Mouse (Mus musculus): ENCODE measurements around the gene Ptprb. TPM values are rescaled to one million over a fixed set of nuclear protein-coding genes. Genes with fewer than 3 reads are reported as not detected.

Gene Ptprb
- 1.6 and 1.7 TPM in 2 replicates for polyA plus RNA-seq (2015; fragmentation: Nextera tagmentation; extraction: Ambion mirVana)

DNA sequence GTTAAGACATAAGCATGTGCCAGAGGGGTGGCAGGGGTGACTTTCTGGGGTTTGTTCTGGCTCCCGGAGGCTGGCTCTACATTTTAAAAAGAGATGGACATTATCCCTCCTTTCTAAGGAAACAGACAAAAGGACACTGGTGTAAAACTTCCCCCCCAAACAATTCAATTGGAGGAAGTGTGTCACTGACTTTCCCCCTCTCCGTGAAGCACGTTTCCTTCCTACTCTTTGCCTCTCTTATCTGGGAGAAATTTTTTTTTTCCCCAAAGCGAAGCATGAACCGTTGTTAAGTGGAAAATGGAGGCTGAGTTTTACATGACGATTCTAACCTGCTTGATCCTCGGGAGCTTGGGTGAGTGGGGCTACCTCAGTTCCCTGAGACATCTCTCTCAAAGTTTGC is at the start of gene Ptprb:
Gene Ptprb, plus strand, starts transcription at position 244 of the 400 bp plus-strand sequence.
- WGBS (ENCODE audit: insufficient replicate concordance) = 7% methylated on average over 7 of the region's 7 CpGs
- Histone ChIP-seq H3K4me2 (no peak within 1 kb of the TSS), H3K4me1 (replicated peaks) (no peaks in the 10 kb centered on the region), H3K9me3 (replicated peaks) (no peaks in the 10 kb centered on the region), H3K36me3 (replicated peaks) (no peaks in the 10 kb centered on the region), H3K27me3 (no peaks in the 10 kb centered on the region), H3K4me3 (replicated peaks) (no peak within 1 kb of the TSS), H3K9ac (no peak within 1 kb of the TSS), H3K27ac (replicated peaks) (no peak within 1 kb of the TSS)
- no peak for ATAC-seq (ENCODE audit: insufficient read depth)

DNA sequence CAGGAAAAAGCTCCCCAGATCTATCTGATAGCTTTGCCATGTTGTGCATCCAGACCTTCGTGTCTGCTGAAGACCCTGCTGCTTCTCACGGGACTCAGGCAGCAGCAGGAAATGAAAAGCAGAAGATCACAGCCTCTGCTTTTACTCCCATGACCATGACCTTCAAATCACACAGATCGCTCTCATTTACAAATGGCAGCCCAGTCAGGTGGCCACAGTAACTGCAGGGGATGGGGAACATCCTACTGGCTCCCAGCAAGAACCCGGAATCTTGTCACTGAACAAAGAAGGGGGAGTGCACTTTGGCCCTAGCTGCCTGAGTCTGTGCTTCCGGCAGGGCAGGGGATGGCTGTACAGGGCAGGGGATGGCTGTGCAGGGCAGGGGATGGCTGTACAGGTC is 40.0 kb upstream of the Ptprb start:
- no peak overlapping the region for H3K4me2 ChIP-seq
- 27% methylated on average over 5 of the region's 5 CpGs for WGBS (ENCODE audit: insufficient replicate concordance)
- H3K9me3 ChIP-seq (replicated peaks) = no peaks in the 10 kb centered on the region
- H3K27me3 ChIP-seq = no peaks in the 10 kb centered on the region
- no peak overlapping the region for H3K27ac ChIP-seq (replicated peaks)
- no peak for ATAC-seq (ENCODE audit: insufficient read depth)
- no peak overlapping the region for H3K4me3 ChIP-seq (replicated peaks)
- no peaks in the 10 kb centered on the region for H3K4me1 ChIP-seq (replicated peaks)
- H3K36me3 ChIP-seq (replicated peaks) = no peaks in the 10 kb centered on the region
- H3K9ac ChIP-seq = no peak overlapping the region

DNA sequence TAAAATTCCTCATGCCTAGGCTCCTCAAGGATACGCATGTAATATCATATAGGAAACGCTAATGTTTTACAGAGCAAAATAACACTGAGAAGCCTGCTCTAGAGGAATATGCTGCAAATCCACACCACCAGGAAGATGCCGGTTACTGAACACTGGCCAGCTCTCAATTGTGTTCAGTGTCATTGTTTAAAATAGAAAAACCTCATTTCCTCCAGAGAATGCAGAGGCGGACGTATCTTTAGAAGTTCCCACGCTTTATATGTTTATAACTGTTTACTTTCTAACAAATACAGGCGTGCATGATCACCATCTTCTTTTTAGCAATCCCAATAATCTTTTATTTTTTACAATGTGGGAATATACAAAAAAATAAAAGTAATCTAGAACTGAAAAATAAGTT is 33.1 kb upstream of the Ptprb start:
- 40% methylated on average over 7 of the region's 7 CpGs for WGBS (ENCODE audit: insufficient replicate concordance)
- H3K4me2 ChIP-seq = no peak overlapping the region
- H3K9ac ChIP-seq = no peak overlapping the region
- no peak overlapping the region for H3K4me3 ChIP-seq (replicated peaks)
- no peak overlapping the region for H3K27ac ChIP-seq (replicated peaks)
- H3K27me3 ChIP-seq = no peaks in the 10 kb centered on the region
- H3K4me1 ChIP-seq (replicated peaks) = no peaks in the 10 kb centered on the region
- no peaks in the 10 kb centered on the region for H3K9me3 ChIP-seq (replicated peaks)
- ATAC-seq (ENCODE audit: insufficient read depth) = no peak
- H3K36me3 ChIP-seq (replicated peaks) = no peaks in the 10 kb centered on the region

DNA sequence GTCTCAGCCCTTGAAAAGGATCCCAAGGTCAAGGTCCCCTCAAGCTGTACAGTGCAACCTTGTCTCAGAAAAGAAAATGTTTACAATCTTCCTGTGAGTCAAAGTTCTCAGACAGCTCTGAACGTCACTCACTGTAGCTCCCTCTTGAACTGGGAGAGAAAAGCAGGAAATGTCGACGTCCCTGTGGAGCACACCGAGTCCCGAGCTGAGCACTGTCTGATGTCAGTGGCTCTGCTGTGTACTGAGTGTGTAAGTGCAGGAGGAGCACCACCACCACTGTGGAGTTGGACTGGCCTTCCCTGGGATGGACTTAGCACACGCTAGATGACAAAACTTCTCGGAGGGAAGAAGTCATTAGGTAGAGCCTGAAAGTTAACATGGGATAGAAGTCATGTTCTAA is 31.9 kb upstream of the Ptprb start:
- 39% methylated on average over 7 of the region's 7 CpGs for WGBS (ENCODE audit: insufficient replicate concordance)
- H3K4me3 ChIP-seq (replicated peaks) = no peak overlapping the region
- H3K4me2 ChIP-seq = no peak overlapping the region
- H3K9ac ChIP-seq = no peak overlapping the region
- no peaks in the 10 kb centered on the region for H3K4me1 ChIP-seq (replicated peaks)
- H3K27ac ChIP-seq (replicated peaks) = no peak overlapping the region
- no peaks in the 10 kb centered on the region for H3K27me3 ChIP-seq
- ATAC-seq (ENCODE audit: insufficient read depth) = no peak
- no peaks in the 10 kb centered on the region for H3K9me3 ChIP-seq (replicated peaks)
- H3K36me3 ChIP-seq (replicated peaks) = no peaks in the 10 kb centered on the region

DNA sequence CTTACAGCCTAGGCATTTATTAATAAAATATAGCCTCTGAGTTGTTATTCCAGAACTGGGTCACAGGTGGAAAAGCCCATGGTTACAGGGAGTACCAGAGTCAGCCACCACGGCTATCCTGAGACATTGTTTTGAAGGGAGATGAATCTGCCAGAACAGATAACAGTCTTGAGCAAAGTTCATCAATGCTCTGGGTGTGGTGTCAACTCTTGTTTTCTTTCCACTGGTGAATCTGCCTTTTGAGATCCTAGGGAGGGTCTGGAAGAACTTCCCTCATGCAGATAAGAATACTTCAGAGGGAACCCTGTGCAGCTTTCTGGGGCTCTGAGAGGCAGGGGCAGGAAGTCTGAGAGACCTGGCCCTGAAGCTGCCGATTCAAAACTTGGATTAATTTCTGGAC is 29.7 kb upstream of the Ptprb start:
- no peak for ATAC-seq (ENCODE audit: insufficient read depth)
- no peaks in the 10 kb centered on the region for H3K9me3 ChIP-seq (replicated peaks)
- WGBS (ENCODE audit: insufficient replicate concordance) = 35% methylated on average over 2 of the region's 2 CpGs
- no peaks in the 10 kb centered on the region for H3K4me1 ChIP-seq (replicated peaks)
- no peak overlapping the region for H3K27ac ChIP-seq (replicated peaks)
- no peak overlapping the region for H3K4me3 ChIP-seq (replicated peaks)
- H3K27me3 ChIP-seq = no peaks in the 10 kb centered on the region
- no peaks in the 10 kb centered on the region for H3K36me3 ChIP-seq (replicated peaks)
- H3K4me2 ChIP-seq = no peak overlapping the region
- no peak overlapping the region for H3K9ac ChIP-seq

DNA sequence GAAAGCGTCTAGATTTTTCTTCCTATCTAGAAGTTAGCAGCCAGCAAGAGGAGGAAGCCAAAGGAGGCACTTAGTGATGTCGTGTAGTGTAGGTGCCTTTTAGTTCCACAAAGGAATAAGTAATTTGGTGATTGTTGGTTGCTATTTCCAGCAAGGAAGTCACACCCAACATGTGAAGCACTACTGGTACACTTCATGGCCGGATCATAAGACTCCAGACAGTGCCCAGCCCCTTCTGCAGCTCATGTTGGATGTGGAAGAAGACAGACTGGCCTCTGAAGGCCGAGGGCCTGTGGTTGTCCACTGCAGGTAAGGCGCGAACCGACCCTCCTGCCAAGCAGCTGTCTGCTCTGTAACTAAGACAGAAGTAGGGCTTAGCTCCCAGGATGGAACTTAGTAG is 22.7 kb upstream of the Ptprb start:
- ATAC-seq (ENCODE audit: insufficient read depth) = no peak
- 56% methylated on average over 7 of the region's 7 CpGs for WGBS (ENCODE audit: insufficient replicate concordance)

DNA sequence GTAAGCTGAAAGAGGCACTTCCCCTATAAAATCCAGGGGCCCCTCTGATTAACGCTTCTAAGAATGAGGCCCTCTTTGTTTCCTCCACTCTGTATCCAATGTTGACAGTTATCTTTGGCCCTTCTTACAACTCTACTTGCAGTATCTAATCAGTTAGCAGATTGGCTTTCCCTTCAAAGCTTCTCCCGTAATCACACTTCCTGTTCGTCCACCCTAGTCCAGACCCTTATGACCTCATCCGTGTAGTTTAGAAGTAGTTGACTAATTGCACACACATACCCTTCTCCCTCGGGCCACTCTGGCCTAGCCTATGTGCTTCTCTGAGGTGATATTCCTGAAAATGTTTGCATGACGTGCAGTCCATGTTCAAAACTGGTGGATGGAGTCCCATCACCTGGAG is 21.4 kb upstream of the Ptprb start:
- 16% methylated on average over 6 of the region's 6 CpGs for WGBS (ENCODE audit: insufficient replicate concordance)
- H3K9me3 ChIP-seq (replicated peaks) = no peaks in the 10 kb centered on the region

More for the DNA sequence above, 22.7 kb upstream of the Ptprb start:
- Histone ChIP-seq H3K4me2 (no peak overlapping the region), H3K36me3 (replicated peaks) (no peaks in the 10 kb centered on the region), H3K27me3 (no peaks in the 10 kb centered on the region), H3K4me1 (replicated peaks) (no peaks in the 10 kb centered on the region), H3K4me3 (replicated peaks) (no peak overlapping the region), H3K27ac (replicated peaks) (no peak overlapping the region), H3K9ac (no peak overlapping the region), H3K9me3 (replicated peaks) (no peaks in the 10 kb centered on the region)

DNA sequence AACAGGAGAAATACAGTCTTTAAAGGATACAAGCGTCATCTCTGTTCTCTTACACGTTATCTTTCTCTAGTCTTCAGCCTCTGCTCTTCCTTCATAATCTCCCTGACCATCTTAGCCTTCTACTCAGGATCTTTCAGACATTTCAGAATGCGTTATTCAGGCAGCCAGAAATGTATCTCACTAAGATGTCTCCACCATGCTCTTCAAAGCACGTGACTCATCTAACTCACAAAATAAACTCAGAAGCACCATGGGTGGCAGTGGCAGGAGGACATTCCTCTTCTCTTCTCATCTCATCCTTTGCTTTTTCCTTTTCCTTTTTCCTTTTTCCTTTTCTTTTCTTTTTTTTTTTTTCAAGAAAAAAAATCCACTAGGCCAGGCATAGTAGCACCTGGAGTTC is 16.0 kb upstream of the Ptprb start:
- Histone ChIP-seq H3K4me3 (replicated peaks) (no peak overlapping the region), H3K4me2 (no peak overlapping the region), H3K36me3 (replicated peaks) (no peaks in the 10 kb centered on the region), H3K27me3 (no peaks in the 10 kb centered on the region), H3K4me1 (replicated peaks) (no peaks in the 10 kb centered on the region), H3K27ac (replicated peaks) (no peak overlapping the region), H3K9me3 (replicated peaks) (no peaks in the 10 kb centered on the region), H3K9ac (no peak overlapping the region)
- no peak for ATAC-seq (ENCODE audit: insufficient read depth)
- WGBS (ENCODE audit: insufficient replicate concordance) = 35% methylated on average over 4 of the region's 4 CpGs

More for the DNA sequence above, 21.4 kb upstream of the Ptprb start:
- Histone ChIP-seq H3K4me1 (replicated peaks) (no peaks in the 10 kb centered on the region), H3K9ac (no peak overlapping the region), H3K4me2 (no peak overlapping the region), H3K27me3 (no peaks in the 10 kb centered on the region), H3K4me3 (replicated peaks) (no peak overlapping the region), H3K27ac (replicated peaks) (no peak overlapping the region), H3K36me3 (replicated peaks) (no peaks in the 10 kb centered on the region)
- ATAC-seq (ENCODE audit: insufficient read depth) = no peak

DNA sequence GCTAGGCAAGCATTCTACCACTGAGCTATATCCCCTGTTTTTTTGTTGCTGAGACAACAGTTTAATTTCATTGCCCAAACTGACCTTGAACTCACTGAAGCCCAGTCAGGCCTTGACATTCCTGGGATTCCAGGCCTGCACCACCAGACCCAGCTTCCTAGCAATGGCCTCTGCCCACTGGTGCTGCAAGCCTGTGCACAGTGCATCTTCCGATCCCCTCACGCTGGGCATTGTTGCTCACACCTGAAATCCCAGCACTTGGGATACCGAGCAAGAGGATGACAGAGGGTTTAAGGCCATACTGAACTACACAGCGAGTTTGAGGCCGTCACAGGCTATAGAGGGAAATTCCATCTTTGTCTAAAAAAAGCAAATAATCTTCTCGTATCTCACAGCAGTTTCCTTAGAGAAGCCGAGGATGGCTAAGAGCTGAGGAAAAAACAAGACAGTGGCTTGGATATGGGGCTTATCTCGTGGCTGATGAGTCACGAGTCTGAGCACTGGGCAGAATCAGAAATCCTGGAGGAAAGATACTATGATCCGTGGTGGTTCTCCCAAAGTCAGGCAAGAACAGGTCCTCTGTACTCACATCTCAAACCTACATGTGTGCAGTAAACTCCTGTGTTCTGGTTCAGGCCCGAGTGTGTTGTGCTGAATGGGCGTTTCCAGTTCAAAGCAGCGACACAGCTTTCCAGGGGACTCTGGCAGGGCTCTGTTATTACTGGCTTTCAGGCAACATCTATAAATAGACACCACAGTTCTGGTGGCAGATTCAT is 14.5 kb upstream of the Ptprb start:
- Histone ChIP-seq H3K9me3 (replicated peaks) (no peaks in the 10 kb centered on the region), H3K27ac (replicated peaks) (no peak overlapping the region), H3K4me2 (no peak overlapping the region), H3K4me3 (replicated peaks) (no peak overlapping the region), H3K27me3 (no peaks in the 10 kb centered on the region), H3K9ac (no peak overlapping the region), H3K36me3 (replicated peaks) (no peaks in the 10 kb centered on the region), H3K4me1 (replicated peaks) (no peaks in the 10 kb centered on the region)
- ATAC-seq (ENCODE audit: insufficient read depth) = peak; percentile 25; the same call in 1 of the 2 replicates
- 33% methylated on average over 13 of the region's 13 CpGs for WGBS (ENCODE audit: insufficient replicate concordance)

DNA sequence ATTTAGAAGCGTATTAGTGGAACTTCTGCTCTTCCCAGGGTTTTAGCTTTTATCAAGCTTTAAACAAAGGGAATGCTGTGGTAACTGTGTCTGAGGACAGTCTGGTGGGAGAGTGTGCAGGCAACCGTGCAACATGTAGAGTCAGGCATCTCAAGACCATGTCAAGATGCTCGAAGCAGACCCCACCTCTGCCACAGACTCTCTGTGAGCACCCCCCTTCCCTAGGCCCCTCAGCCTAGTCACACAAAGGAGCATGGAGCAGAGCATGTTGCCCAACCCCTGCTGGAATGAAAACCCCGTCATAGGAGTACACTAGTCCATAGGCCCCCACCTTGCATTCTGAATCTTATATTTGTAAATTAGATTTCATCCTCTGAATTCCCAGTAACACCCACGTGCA is 13.8 kb upstream of the Ptprb start:
- no peak for ATAC-seq (ENCODE audit: insufficient read depth)
- Histone ChIP-seq H3K36me3 (replicated peaks) (no peaks in the 10 kb centered on the region), H3K4me1 (replicated peaks) (no peaks in the 10 kb centered on the region), H3K4me3 (replicated peaks) (no peak overlapping the region), H3K27me3 (no peaks in the 10 kb centered on the region), H3K9ac (no peak overlapping the region), H3K27ac (replicated peaks) (no peak overlapping the region), H3K9me3 (replicated peaks) (no peaks in the 10 kb centered on the region), H3K4me2 (no peak overlapping the region)
- WGBS (ENCODE audit: insufficient replicate concordance) = 55% methylated on average over 5 of the region's 5 CpGs

DNA sequence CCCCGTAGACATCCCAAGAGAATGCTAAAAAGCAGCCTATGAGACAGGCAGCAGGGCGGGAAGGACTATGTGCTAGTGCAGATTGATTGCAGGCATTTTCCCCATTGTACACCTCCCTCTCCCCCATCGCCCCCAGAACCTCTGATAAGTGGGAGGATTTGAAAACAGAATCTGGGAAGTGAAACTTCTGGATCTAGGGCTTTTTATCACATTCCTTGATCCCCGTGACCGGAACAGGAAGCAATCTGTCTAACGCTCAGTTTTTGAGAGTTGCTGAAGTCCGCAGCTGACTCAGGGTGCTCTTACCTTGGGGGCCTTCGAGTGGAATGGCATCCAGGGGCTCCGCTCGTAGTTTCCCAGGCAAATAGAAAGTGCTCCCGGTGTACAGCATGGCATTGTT is 10.8 kb upstream of the Ptprb start:
- Histone ChIP-seq H3K4me3 (replicated peaks) (no peak overlapping the region), H3K36me3 (replicated peaks) (no peaks in the 10 kb centered on the region), H3K4me2 (no peak overlapping the region), H3K9ac (no peak overlapping the region), H3K4me1 (replicated peaks) (0 out of 2 replicates have a peak, but pooled peaks cover 4% of the 10 kb centered on the region), H3K27ac (replicated peaks) (no peak overlapping the region), H3K27me3 (no peaks in the 10 kb centered on the region), H3K9me3 (replicated peaks) (no peaks in the 10 kb centered on the region)
- no peak for ATAC-seq (ENCODE audit: insufficient read depth)
- WGBS (ENCODE audit: insufficient replicate concordance) = 63% methylated on average over 11 of the region's 11 CpGs
